Mouse (Mus musculus): ENCODE measurements at regions not wholly inside any gene's neighbourhood (a gene's known extent, or its start where the extent isn't known, plus 50 kb on each side); places are given as distances from the start of the nearest gene placed in this dataset.
A peak's percentile ranks its signal among the peaks of the same experiment; 100 is the strongest.

DNA sequence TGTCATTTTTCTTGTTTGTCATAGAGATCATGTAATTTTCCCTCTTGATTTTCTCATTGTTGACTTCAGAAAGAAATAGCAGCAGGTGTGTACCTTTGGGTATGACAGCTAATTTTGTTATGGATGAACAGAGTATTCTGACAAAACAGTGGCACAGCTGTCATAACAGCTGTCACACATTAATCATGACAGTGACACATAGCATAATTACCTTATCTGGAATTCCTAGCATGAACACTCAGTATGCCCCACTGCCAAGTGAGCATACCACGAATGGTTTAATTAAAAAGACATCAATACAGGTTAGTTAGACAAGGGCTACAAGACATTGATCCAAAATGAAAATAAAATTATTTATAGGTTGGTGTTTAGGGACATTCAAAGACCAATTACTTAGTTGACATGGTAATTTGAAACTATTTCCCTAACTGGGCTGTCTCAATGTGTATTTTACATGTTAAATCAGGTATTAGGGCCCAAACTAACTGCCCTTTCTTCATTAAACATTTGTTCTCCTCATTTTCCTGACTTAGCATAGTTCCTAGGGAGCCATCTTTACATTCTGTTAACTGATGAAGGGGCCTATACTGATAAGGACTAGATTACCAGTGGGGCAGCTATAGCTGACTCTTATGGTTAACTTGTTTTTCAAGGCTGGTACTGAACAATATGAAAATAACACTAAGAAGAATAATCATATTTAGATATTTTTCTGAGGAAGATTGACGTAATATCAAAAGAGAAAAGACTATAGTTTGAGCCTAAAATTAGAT is 52.2 kb downstream of the Aldoart1 start:
- Histone ChIP-seq H3K9me3 (no peaks in the 10 kb centered on the region), H3K4me1 (replicated peaks) (peaks cover 5% of the 10 kb centered on the region; the same call in 1 of the 2 replicates), H3K27me3 (no peaks in the 10 kb centered on the region), H3K27ac (no peak overlapping the region), H3K4me3 (replicated peaks) (no peak overlapping the region), H3K9ac (replicated peaks) (no peak overlapping the region), H3K4me2 (replicated peaks) (no peak overlapping the region), H3K36me3 (no peaks in the 10 kb centered on the region)
- 57% methylated on average over 2 of the region's 2 CpGs for WGBS
- peak; percentile 84 for ATAC-seq

- Histone ChIP-seq H3K36me3 (no peaks in the 10 kb centered on the region), H3K9me3 (no peaks in the 10 kb centered on the region), H3K27me3 (no peaks in the 10 kb centered on the region), H3K27ac (no peak overlapping the region), H3K4me3 (replicated peaks) (no peak overlapping the region), H3K9ac (replicated peaks) (no peak overlapping the region), H3K4me2 (replicated peaks) (no peak overlapping the region), H3K4me1 (replicated peaks) (peaks cover 5% of the 10 kb centered on the region; the same call in 1 of the 2 replicates)
- peak; percentile 72 for ATAC-seq
- WGBS, result 72% methylated on average over 4 of the region's 4 CpGs
These were observed 52.9 kb downstream of the Aldoart1 start for GRCm38 (mm10) chr4:72799575-72799974.

DNA sequence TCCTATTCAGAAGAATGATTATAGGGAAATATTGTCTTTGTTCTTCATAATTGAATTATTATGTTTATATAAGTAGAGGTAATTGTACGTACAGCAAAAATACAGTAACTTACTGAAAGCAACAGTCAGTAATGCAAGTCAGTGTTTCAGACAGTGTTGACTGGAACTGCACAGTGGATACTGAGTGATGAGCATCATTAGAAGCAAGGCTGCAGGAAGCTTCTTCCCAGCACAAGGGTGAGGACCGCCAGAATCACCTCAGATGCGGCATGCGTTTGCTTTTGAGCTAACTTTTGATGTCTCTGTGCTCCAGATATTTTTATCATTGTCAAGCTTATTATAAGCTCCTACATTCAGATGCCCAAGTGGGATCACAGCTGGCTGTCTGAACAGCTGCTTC is 63.6 kb downstream of the Aldoart1 start:
- Histone ChIP-seq H3K4me3 (replicated peaks) (no peak overlapping the region), H3K27ac (no peak overlapping the region), H3K4me2 (replicated peaks) (no peak overlapping the region), H3K4me1 (replicated peaks) (no peaks in the 10 kb centered on the region), H3K27me3 (no peaks in the 10 kb centered on the region), H3K9ac (replicated peaks) (no peak overlapping the region), H3K9me3 (no peaks in the 10 kb centered on the region), H3K36me3 (no peaks in the 10 kb centered on the region)
- ATAC-seq, result no peak
- WGBS, result 90% methylated on average over 4 of the region's 4 CpGs

DNA sequence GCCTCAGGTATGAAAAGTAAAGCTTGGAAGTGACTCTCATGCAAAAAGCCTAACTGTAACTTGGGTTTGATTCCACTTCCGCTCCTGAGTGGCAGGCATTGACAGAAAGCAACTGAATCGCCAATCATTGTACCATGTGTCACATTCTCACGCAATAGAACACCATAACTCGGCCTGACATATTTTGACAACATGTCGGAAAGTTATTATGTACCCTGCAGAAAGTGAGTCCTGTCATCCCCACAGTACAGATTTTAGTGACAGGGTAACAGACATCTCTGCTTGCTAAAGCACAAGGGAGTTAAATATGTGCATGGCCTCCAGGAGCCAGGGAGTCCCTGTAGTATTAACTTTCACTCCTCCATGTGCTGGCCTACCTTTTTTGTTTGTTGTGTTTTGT is 85.5 kb downstream of the Aldoart1 start:
- H3K4me2 ChIP-seq (replicated peaks), result no peak overlapping the region
- peak; percentile 35 for ATAC-seq
- peaks cover 8% of the 10 kb centered on the region for H3K4me1 ChIP-seq (replicated peaks)
- no peak overlapping the region for H3K9ac ChIP-seq (replicated peaks)
- no peak overlapping the region for H3K4me3 ChIP-seq (replicated peaks)
- H3K9me3 ChIP-seq, result no peaks in the 10 kb centered on the region
- no peaks in the 10 kb centered on the region for H3K27me3 ChIP-seq
- no peak overlapping the region; the same call in 1 of the 2 replicates for H3K27ac ChIP-seq
- no peaks in the 10 kb centered on the region for H3K36me3 ChIP-seq
- 77% methylated on average over 5 of the region's 5 CpGs for WGBS

DNA sequence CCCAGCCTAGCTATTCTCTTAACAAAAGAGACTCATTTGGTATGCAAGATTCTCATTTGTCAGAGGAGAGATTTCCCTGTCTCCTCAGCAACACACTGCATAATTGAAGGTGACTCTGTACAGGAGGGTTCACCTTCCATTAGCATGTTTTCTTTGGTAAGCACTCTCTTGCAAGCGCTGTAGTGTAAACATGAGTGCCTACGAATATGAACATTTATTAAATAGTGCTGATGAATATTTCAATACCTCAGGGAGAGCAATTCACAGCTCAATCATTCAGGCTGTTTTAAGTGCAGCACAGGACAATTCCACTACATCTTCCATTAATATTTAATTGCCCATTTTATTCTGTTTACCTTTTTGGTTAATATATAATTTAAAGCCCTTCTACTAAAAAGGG is 86.0 kb downstream of the Aldoart1 start:
- H3K36me3 ChIP-seq, result no peaks in the 10 kb centered on the region
- no peaks in the 10 kb centered on the region for H3K27me3 ChIP-seq
- no peaks in the 10 kb centered on the region for H3K9me3 ChIP-seq
- WGBS, result 45% methylated on average over 2 of the region's 2 CpGs
- ATAC-seq, result peak; percentile 93
- H3K4me1 ChIP-seq (replicated peaks), result peaks cover 8% of the 10 kb centered on the region
- no peak overlapping the region for H3K9ac ChIP-seq (replicated peaks)
- H3K27ac ChIP-seq, result no peak overlapping the region
- H3K4me3 ChIP-seq (replicated peaks), result no peak overlapping the region
- H3K4me2 ChIP-seq (replicated peaks), result no peak overlapping the region
